Mouse (Mus musculus) large intestine, adult 2 months (tissue): ENCODE results near the gene Wdr47. TPM values are rescaled to one million over a fixed set of nuclear protein-coding genes. Genes with fewer than 3 reads are reported as not detected.

ENCODE experiments used
- DNase-seq: peaks from one replicate; pipeline ENCODE4 v3.0.0-alpha.2; 2012; ENCODE audit warnings: low read depth, low spot score
- WGBS: fragments of 180-500 bp; shearing (Covaris S2); methylation state at CpG from one replicate; pipeline ENCODE4 v1.1.7; 2018; 5-methylcytosine and 5-hydroxymethylcytosine counted together
- polyA plus RNA-seq: library from polyadenylated mRNA; depleted of rRNA; stranded (reverse); fragments of >200 nt; gene quantifications from 2 replicates; pipeline ENCODE4 v1.2.3, GENCODE M21; 2012; rRNA removed

The Wdr47 gene
- polyA plus RNA-seq, 1 experiment, result 2.0 TPM

DNA sequence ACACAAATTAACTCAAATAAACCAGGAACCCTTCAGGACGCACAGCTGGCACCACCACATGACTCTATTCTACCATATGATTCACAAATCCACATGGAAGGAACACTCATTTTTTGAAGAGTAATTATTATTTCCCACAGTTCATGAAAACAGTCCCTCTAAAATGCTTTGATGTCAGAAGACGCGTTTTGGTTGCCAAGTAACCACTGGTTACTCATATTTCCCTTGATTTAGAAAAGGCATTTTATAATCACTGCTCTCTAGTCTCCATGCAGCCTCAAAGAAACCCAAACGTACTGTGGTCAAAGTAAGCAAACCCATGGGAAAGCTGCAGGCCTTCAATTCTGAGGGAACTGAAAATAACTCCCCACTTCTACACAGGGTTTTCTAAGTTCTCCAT, 98.9 kb downstream of the Wdr47 start:
- DNase-seq, result no peak
- WGBS, result 71% methylated on average over 4 of the region's 4 CpGs

DNA sequence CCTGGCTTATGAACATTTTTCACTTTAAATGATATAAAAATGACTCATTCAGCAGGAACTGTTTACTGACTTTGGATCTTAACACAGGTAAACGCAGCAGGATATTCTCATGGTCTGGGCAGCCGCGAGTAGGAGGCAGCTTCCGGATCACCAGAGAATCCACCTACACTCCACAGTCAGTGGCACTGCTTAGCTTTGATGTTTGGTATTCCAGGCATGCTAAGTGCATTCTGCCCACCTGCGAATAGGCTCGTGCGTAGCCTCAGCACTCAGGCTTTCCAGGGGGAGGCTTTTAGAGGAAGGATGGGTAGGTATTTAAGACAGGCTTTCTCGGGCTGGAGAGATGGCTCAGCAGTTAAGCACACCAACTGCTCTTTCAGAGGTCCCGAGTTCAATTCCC, 103.2 kb downstream of the Wdr47 start:
- DNase-seq, result no peak
- 76% methylated on average over 9 of the region's 9 CpGs for WGBS

Other genes with a start within 250 kb of the Wdr47 start
- not detected in 2 replicates for gene Mybphl, start 226.4 kb upstream of the Wdr47 start, polyA plus RNA-seq
- 7.0 and 7.7 TPM in 2 replicates for gene Psrc1, start 207.4 kb upstream of the Wdr47 start, polyA plus RNA-seq
- 1.8 and 2.2 TPM in 2 replicates for gene Celsr2, start 175.7 kb upstream of the Wdr47 start, polyA plus RNA-seq
- gene Sars, start 146.1 kb upstream of the Wdr47 start, polyA plus RNA-seq, result 40.1 and 40.6 TPM in 2 replicates
- gene 1700013F07Rik, start 57.1 kb upstream of the Wdr47 start, polyA plus RNA-seq, result not detected in 2 replicates
- 24.4 and 27.3 TPM in 2 replicates for gene 5330417C22Rik, start 54.7 kb upstream of the Wdr47 start, polyA plus RNA-seq
- gene Tmem167b, start 28.8 kb upstream of the Wdr47 start, polyA plus RNA-seq, result 7.0 and 7.3 TPM in 2 replicates
- gene Taf13, start 19.6 kb upstream of the Wdr47 start, polyA plus RNA-seq, result 4.3 and 4.6 TPM in 2 replicates
- gene Clcc1, start 62.6 kb downstream of the Wdr47 start, polyA plus RNA-seq, result 21.9 and 28.5 TPM in 2 replicates
- gene Gpsm2, start 131.0 kb downstream of the Wdr47 start, polyA plus RNA-seq, result 12.2 and 18.7 TPM in 2 replicates
- gene Aknad1, start 148.4 kb downstream of the Wdr47 start, polyA plus RNA-seq, result 0.38 TPM in 1 of 2 replicates, not detected in the other
- 12.2 and 16.9 TPM in 2 replicates for gene Stxbp3, start 249.2 kb downstream of the Wdr47 start, polyA plus RNA-seq